Mouse (Mus musculus) liver, postnatal 0 days (tissue): ENCODE results near the gene Ppfia2.

Experiments used
- CTCF ChIP-seq: sonication (generic); IDR thresholded peaks from 2 replicates; pipeline ENCODE4 v1.5.1; 2016; ENCODE audit warnings: antibody characterized with exemption, low read depth
- EP300 ChIP-seq: IDR thresholded peaks from 2 replicates; pipeline ENCODE4 v1.6.1; 2016; ENCODE audit warnings: antibody characterized with exemption, low read depth, mild to moderate bottlenecking

DNA sequence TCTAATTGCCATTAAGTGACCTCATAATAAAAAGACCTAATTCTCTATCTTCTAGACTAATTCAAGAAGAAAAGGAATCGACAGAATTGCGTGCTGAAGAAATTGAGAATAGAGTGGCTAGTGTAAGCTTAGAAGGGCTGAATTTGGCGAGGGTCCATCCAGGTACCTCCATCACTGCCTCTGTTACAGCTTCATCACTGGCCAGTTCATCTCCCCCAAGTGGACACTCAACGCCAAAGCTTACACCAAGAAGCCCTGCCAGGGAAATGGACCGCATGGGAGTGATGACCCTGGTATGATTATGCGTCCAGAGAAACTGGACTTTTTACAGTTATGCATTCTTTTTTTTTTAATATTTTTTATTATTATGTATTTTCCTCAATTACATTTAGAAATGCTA, 388.0 kb downstream of the Ppfia2 start:
- no peak for TF ChIP-seq CTCF
- no peak for TF ChIP-seq EP300
